ENCODE assay signal across 21 mouse cellular contexts in the genomic region with DNA sequence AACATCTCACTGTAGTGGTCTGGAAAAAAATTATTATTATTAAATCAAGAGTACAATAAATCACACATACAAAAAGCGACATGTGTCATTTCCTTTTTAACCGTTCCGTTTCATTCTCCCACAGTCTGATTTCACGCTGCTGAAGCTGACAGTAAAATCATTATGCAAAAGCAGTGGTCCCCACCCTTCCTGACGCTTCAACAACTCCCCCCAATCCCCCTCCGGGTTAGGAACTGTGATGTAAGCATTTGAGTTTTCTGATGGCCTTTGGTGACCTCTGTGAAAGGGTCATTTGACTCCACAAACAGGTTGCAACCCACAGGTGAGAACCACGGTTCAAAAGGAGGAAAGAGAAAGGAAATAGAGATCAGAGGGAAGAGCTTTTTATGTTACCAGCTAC. TPM values are rescaled to one million over a fixed set of nuclear protein-coding genes. Genes with fewer than 3 reads are reported as not detected.
DNase-seq lines count a peak whose midpoint lies in the region; ATAC-seq and TF ChIP-seq lines count a peak whose summit lies in the region.
"Had no signal": no experiment of that assay in that cellular context is flagged by ENCODE, and none has a peak within 500 bp of the region (broad histone marks: within the 10 kb centered on the region; RNA-seq: fewer than 3 reads in every experiment).

No protein-coding gene starts in this region.

- DNase-seq in lung, postnatal 25 days (ENCODE audit: low spot score): peak; percentile 30
- DNase-seq in lung, postnatal 0 days (ENCODE audit: low spot score): no peak
- DNase-seq in B cell, adult 2 months: peak; percentile 68 to 74
- DNase-seq in T-cell, adult 2 months (ENCODE audit: low spot score): peak; percentile 49
- peak; percentile 11 for DNase-seq in spleen, adult 12 weeks (ENCODE audit: low spot score)
- DNase-seq in hindbrain, postnatal 0 days (ENCODE audit: low spot score): no peak
- no peak for DNase-seq in embryo, embryonic 11 days
- DNase-seq: adrenal gland, postnatal 36 days; cerebellum, adult 11-12 months; cerebellum, postnatal 36 days; heart, postnatal 4 days; kidney, adult 18-20 months; liver, postnatal 0 days had no signal

- no peaks in the 10 kb centered on the region for H3K36me3 ChIP-seq in lung, postnatal 0 days (ENCODE audit: insufficient read depth, low read length)
- no peaks in the 10 kb centered on the region for H3K36me3 ChIP-seq in midbrain, embryonic 16.5 days (ENCODE audit: control insufficient read depth, insufficient read depth, low read length)
- no peaks in the 10 kb centered on the region for H3K36me3 ChIP-seq in hindbrain, postnatal 0 days (ENCODE audit: insufficient read depth, low read length)
- H3K36me3 ChIP-seq: forebrain, embryonic 12.5 days; G1E; heart, embryonic 15.5 days; limb, embryonic 10.5 days; neural tube, embryonic 12.5 days had no signal

- H3K9ac ChIP-seq in lung, postnatal 0 days (replicated peaks; ENCODE audit: low read depth): no peak overlapping the region
- no peak overlapping the region for H3K9ac ChIP-seq in midbrain, embryonic 16.5 days (ENCODE audit: low read depth, low read length)
- no peak overlapping the region for H3K9ac ChIP-seq in hindbrain, postnatal 0 days (replicated peaks; ENCODE audit: low read length)
- H3K9ac ChIP-seq: forebrain, embryonic 12.5 days; heart, embryonic 15.5 days; liver, postnatal 0 days; neural tube, embryonic 12.5 days had no signal

- no peak for ATAC-seq in lung, postnatal 0 days
- no peak for ATAC-seq in midbrain, embryonic 16.5 days
- ATAC-seq in hindbrain, postnatal 0 days: no peak
- ATAC-seq: hindbrain, embryonic 16.5 days; liver, postnatal 0 days had no signal

- H3K4me1 ChIP-seq in lung, postnatal 0 days (ENCODE audit: insufficient read depth, low read depth, low read length): no peaks in the 10 kb centered on the region
- H3K4me1 ChIP-seq in midbrain, embryonic 16.5 days (ENCODE audit: control insufficient read depth, insufficient read depth, low read length): no peaks in the 10 kb centered on the region
- H3K4me1 ChIP-seq in hindbrain, postnatal 0 days (ENCODE audit: insufficient read depth, low read length): no peaks in the 10 kb centered on the region
- H3K4me1 ChIP-seq: forebrain, embryonic 12.5 days; limb, embryonic 10.5 days; neural tube, embryonic 12.5 days had no signal

- no peaks in the 10 kb centered on the region for H3K27me3 ChIP-seq in lung, postnatal 0 days (replicated peaks; ENCODE audit: insufficient read depth, low read length)
- H3K27me3 ChIP-seq in midbrain, embryonic 16.5 days (ENCODE audit: control insufficient read depth, insufficient read depth, low read depth, low read length): no peaks in the 10 kb centered on the region
- no peaks in the 10 kb centered on the region for H3K27me3 ChIP-seq in hindbrain, postnatal 0 days (ENCODE audit: insufficient read depth, low read length)
- H3K27me3 ChIP-seq: forebrain, embryonic 12.5 days; heart, embryonic 15.5 days; neural tube, embryonic 12.5 days had no signal

- no peak overlapping the region for H3K4me2 ChIP-seq in lung, postnatal 0 days (replicated peaks; ENCODE audit: low read depth, low read length)
- H3K4me2 ChIP-seq in midbrain, embryonic 16.5 days (ENCODE audit: low read length): no peak overlapping the region
- no peak overlapping the region for H3K4me2 ChIP-seq in hindbrain, postnatal 0 days (ENCODE audit: low read depth, low read length)
- H3K4me2 ChIP-seq: forebrain, embryonic 12.5 days; heart, embryonic 15.5 days; neural tube, embryonic 12.5 days had no signal

- TF ChIP-seq EP300 in lung, postnatal 0 days (IDR thresholded peaks at IDR 0.05): no peak

- no peak overlapping the region for H3K27ac ChIP-seq in lung, postnatal 0 days (ENCODE audit: low read length)
- no peak overlapping the region for H3K27ac ChIP-seq in midbrain, embryonic 16.5 days (ENCODE audit: low read length)
- H3K27ac ChIP-seq in hindbrain, postnatal 0 days: no peak overlapping the region
- H3K27ac ChIP-seq: forebrain, embryonic 12.5 days; heart, embryonic 15.5 days; kidney, postnatal 0 days; limb, embryonic 10.5 days; neural tube, embryonic 12.5 days had no signal

- no peak overlapping the region for H3K4me3 ChIP-seq in lung, postnatal 0 days (ENCODE audit: low read depth, low read length)
- no peak overlapping the region for H3K4me3 ChIP-seq in midbrain, embryonic 16.5 days (ENCODE audit: low read depth, low read length)
- no peak overlapping the region for H3K4me3 ChIP-seq in hindbrain, postnatal 0 days (ENCODE audit: low read length)
- H3K4me3 ChIP-seq: forebrain, embryonic 12.5 days; heart, embryonic 15.5 days; limb, embryonic 10.5 days; neural tube, embryonic 12.5 days had no signal

- no peak for TF ChIP-seq CTCF in lung, postnatal 0 days (IDR thresholded peaks at IDR 0.05)
- TF ChIP-seq CTCF in hindbrain, postnatal 0 days (IDR thresholded peaks at IDR 0.05; ENCODE audit: low read depth): no peak

- WGBS in lung, postnatal 0 days: 35% methylated on average over 7 of the region's 7 CpGs
- WGBS in midbrain, embryonic 16.5 days: 70% methylated on average over 7 of the region's 7 CpGs
- WGBS in hindbrain, postnatal 0 days: 49% methylated on average over 7 of the region's 7 CpGs

- no peaks in the 10 kb centered on the region for H3K9me3 ChIP-seq in lung, postnatal 0 days (ENCODE audit: low read length)
- no peaks in the 10 kb centered on the region for H3K9me3 ChIP-seq in midbrain, embryonic 16.5 days (replicated peaks; ENCODE audit: control insufficient read depth, low read length, poor library complexity, severe bottlenecking)
- H3K9me3 ChIP-seq in hindbrain, postnatal 0 days (ENCODE audit: low read length): no peaks in the 10 kb centered on the region
- H3K9me3 ChIP-seq: forebrain, embryonic 12.5 days; G1E; heart, embryonic 15.5 days; limb, embryonic 10.5 days; neural tube, embryonic 12.5 days had no signal

RNA-seq across cellular contexts. Expression of a gene that starts 8.9 kb away (rescaled TPM):
- polyA plus RNA-seq in lung, postnatal 0 days (2015; fragmentation: Nextera tagmentation; extraction: Ambion mirVana): 26.6 and 29.4 TPM in 2 replicates
- 49.7 and 50.2 TPM in 2 replicates for polyA plus RNA-seq in midbrain, embryonic 16.5 days (2015; fragmentation: Nextera tagmentation; extraction: Ambion mirVana)
- 13.1 and 14.4 TPM in 2 replicates for total RNA-seq in hindbrain, postnatal 0 days (2014; rRNA removed)
- polyA plus RNA-seq in hindbrain, postnatal 0 days (2015; fragmentation: Nextera tagmentation; extraction: Ambion mirVana): 39.0 and 39.1 TPM in 2 replicates

RNA-seq across cellular contexts. Expression of a gene that starts 38.1 kb away (rescaled TPM):
- polyA plus RNA-seq in lung, postnatal 0 days (2015; fragmentation: Nextera tagmentation; extraction: Ambion mirVana): 31.9 and 33.6 TPM in 2 replicates
- 187 and 193 TPM in 2 replicates for polyA plus RNA-seq in midbrain, embryonic 16.5 days (2015; fragmentation: Nextera tagmentation; extraction: Ambion mirVana)
- total RNA-seq in hindbrain, postnatal 0 days (2014; rRNA removed): 58.8 and 72.3 TPM in 2 replicates
- polyA plus RNA-seq in hindbrain, postnatal 0 days (2015; fragmentation: Nextera tagmentation; extraction: Ambion mirVana): 126 and 145 TPM in 2 replicates
- polyA plus RNA-seq: G1E had no signal

Comparison
In these comparisons a context has a peak if more than half of its experiments do, and no peak if none do; other contexts are left out.
1. DNase-seq: peak in lung, postnatal 25 days (single experiment), B cell, adult 2 months (2 of 2), T-cell, adult 2 months (single experiment) and spleen, adult 12 weeks (single experiment); none in lung, postnatal 0 days (single experiment), hindbrain, postnatal 0 days (single experiment) and embryo, embryonic 11 days (single experiment).